Mouse (Mus musculus): ENCODE measurements around the gene Nos2. TPM values are rescaled to one million over a fixed set of nuclear protein-coding genes. Genes with fewer than 3 reads are reported as not detected.

Nos2 gene
- polyA plus RNA-seq, 2 experiments = 0.02 TPM; not detected in 1

DNA sequence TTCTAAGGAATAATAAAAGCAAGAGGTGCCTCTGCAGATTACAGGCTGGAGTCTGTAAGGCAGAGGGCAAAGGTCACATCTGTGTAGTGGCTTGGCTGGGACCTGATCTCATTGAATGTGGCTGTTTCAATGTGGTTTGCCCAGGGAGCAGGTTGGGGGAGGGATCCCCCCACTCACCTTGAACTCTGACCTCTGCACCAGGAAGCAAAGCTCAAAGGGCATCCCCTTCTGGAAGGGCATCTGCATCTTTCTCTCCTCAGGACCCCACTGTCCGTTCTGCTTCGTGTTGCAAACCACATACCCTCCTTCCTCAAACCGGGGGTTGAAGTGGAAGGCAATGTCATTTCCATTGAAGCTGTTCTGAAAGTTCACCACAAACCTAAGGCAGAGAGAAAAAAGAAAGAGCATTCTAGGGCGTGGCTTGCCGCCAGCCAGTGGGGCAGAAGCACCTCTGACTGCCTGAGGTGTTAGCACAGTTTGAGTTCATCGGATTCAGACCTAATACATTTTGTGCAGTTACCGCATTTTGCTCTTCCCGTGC lies 52.3 kb downstream of the Nos2 start:
- no peak overlapping the region for H3K4me3 ChIP-seq (ENCODE audit: insufficient read depth in 1 of 2, low read depth in 2 of 2, low read length in 2 of 2)
- DNase-seq (ENCODE audit: low read depth in 3 of 3, low spot score in 3 of 3) = no peak
- WGBS (ENCODE audit: insufficient replicate concordance) = 52% methylated on average over 8 of the region's 8 CpGs
- TF ChIP-seq CTCF (IDR thresholded peaks at IDR 0.05; ENCODE audit: low read depth) (no peak), EP300 (IDR thresholded peaks at IDR 0.05; ENCODE audit: low read depth) (no peak)
- H3K9me3 ChIP-seq (ENCODE audit: control insufficient read depth, low read length) = no peaks in the 10 kb centered on the region
- H3K36me3 ChIP-seq (replicated peaks; ENCODE audit: control insufficient read depth, insufficient read depth, low read depth) = no peaks in the 10 kb centered on the region
- no peak for ATAC-seq (ENCODE audit: insufficient read depth)
- no peak overlapping the region for H3K27ac ChIP-seq
- no peak overlapping the region for H3K9ac ChIP-seq (replicated peaks)
- 0 out of 4 replicates have a peak, but pooled peaks cover 0 to 4% of the 10 kb centered on the region in 2 experiments for H3K4me1 ChIP-seq (replicated peaks; ENCODE audit: control insufficient read depth in 2 of 2, insufficient read depth in 2 of 2, low read length in 1 of 2)
- H3K4me2 ChIP-seq (ENCODE audit: low read depth) = no peak overlapping the region
- no peaks in the 10 kb centered on the region for H3K27me3 ChIP-seq (ENCODE audit: control insufficient read depth, insufficient read depth, low read length)

- Histone ChIP-seq H3K4me3 (ENCODE audit: insufficient read depth in 1 of 2, low read depth in 2 of 2, low read length in 2 of 2) (no peak overlapping the region), H3K27me3 (ENCODE audit: control insufficient read depth, insufficient read depth, low read length) (no peaks in the 10 kb centered on the region), H3K36me3 (replicated peaks; ENCODE audit: control insufficient read depth, insufficient read depth, low read depth) (no peaks in the 10 kb centered on the region), H3K27ac (no peak overlapping the region), H3K4me2 (ENCODE audit: low read depth) (no peak overlapping the region), H3K4me1 (replicated peaks; ENCODE audit: control insufficient read depth in 2 of 2, insufficient read depth in 2 of 2, low read length in 1 of 2) (0 out of 4 replicates have a peak, but pooled peaks cover 0 to 4% of the 10 kb centered on the region in 2 experiments), H3K9me3 (ENCODE audit: control insufficient read depth, low read length) (no peaks in the 10 kb centered on the region), H3K9ac (replicated peaks) (no peak overlapping the region)
- DNase-seq (ENCODE audit: low read depth in 3 of 3, low spot score in 3 of 3) = no peak
- WGBS (ENCODE audit: insufficient replicate concordance) = 70% methylated on average over 17 of the region's 17 CpGs
- TF ChIP-seq CTCF (IDR thresholded peaks at IDR 0.05; ENCODE audit: low read depth) (no peak), EP300 (IDR thresholded peaks at IDR 0.05; ENCODE audit: low read depth) (no peak)
- ATAC-seq (ENCODE audit: insufficient read depth) = no peak
Measured at GRCm38 (mm10) chr11:78973381-78974150, 53.0 kb downstream of the Nos2 start.

DNA sequence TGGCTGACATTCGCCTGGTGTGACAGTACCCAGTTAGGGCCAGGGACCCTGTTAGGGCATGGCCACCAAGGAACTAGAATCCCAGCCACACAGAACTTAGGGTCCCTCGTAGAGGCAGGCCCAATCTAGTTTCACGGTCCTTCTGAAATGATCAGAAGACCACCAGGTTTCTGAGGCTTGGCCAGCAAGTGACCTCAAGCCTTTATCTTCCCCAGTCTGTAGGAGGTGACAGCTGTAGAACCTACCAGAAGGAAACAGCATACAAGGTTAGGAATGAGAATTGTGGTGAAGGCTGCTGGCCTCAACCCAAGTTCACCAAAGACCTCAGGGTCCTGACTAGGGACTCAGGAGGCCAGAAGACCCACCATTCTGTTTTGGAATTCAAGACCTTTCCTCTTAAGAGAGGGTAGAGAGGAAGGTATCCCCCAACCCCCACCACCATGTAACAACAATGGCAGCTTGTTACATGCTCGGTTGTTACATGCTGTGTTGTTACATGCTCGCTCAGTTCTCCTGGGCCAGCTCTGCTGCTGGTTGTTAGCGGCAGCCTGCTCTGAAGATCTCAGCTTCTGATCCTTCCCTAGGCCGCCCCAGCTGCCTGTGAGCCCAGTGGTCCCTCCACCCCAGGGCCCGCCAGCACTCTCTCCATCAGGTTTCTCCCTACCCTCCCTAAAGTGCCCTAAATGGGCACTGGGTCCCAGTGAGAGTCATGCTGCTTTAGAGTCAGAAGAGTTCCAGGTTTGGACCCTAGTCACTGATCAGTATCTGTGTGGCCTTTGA lies 56.3 kb downstream of the Nos2 start:
- DNase-seq (ENCODE audit: low read depth in 3 of 3, low spot score in 3 of 3) = no peak
- Histone ChIP-seq H3K9me3 (ENCODE audit: control insufficient read depth, low read length) (no peaks in the 10 kb centered on the region), H3K4me1 (replicated peaks; ENCODE audit: control insufficient read depth in 2 of 2, insufficient read depth in 2 of 2, low read length in 1 of 2) (peaks cover 9 to 18% of the 10 kb centered on the region in 2 experiments), H3K36me3 (replicated peaks; ENCODE audit: control insufficient read depth, insufficient read depth, low read depth) (no peaks in the 10 kb centered on the region), H3K27ac (no peak overlapping the region), H3K4me3 (ENCODE audit: insufficient read depth in 1 of 2, low read depth in 2 of 2, low read length in 2 of 2) (no peak overlapping the region), H3K4me2 (ENCODE audit: low read depth) (no peak overlapping the region), H3K27me3 (ENCODE audit: control insufficient read depth, insufficient read depth, low read length) (no peaks in the 10 kb centered on the region), H3K9ac (replicated peaks) (no peak overlapping the region)
- 65% methylated on average over 8 of the region's 8 CpGs for WGBS (ENCODE audit: insufficient replicate concordance)
- TF ChIP-seq EP300 (IDR thresholded peaks at IDR 0.05; ENCODE audit: low read depth) (no peak), CTCF (IDR thresholded peaks at IDR 0.05; ENCODE audit: low read depth) (no peak)
- ATAC-seq (ENCODE audit: insufficient read depth) = no peak

DNA sequence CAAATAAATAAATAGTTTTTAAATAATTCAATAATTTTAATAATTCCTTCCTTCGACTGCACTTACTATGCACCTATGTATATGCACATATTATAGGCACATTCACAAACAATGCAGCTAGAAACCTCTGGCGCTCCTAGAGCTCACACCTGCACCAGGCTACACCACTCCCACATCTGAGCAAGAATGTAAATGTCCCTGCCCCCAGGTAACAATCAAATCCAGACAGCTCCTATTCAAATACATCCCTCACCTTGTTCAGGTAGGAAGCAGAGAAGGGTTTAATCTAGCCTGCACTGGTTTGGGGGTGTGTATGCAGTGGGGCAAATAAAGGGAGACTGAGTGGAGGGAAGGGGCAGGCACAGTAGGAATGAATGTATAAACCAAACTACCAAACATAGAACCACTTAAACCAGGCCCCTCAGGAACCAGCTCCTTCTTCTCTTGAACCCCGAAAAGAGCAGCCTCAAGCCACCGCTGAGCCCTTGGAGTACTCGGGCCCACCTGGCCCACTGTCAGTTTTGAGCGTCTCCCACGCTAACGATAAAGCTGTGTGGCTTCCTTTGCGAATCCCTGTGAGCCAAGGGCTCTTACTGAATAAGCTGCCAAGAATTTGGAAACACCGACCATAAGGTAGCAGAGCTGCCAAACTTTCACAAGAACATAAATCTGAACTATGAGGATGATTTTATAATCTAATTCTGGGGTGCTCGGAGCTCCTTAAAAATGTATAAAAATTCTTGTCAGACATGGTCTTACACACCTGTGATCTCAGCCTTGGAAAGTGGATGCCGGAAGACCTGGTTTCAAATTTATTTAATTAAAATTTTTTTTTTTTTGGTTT lies 57.8 kb downstream of the Nos2 start:
- no peaks in the 10 kb centered on the region for H3K27me3 ChIP-seq (ENCODE audit: control insufficient read depth, insufficient read depth, low read length)
- H3K9me3 ChIP-seq (ENCODE audit: control insufficient read depth, low read length) = no peaks in the 10 kb centered on the region
- no peak for TF ChIP-seq CTCF (IDR thresholded peaks at IDR 0.05; ENCODE audit: low read depth)
- no peak for TF ChIP-seq EP300 (IDR thresholded peaks at IDR 0.05; ENCODE audit: low read depth)
- ATAC-seq (ENCODE audit: insufficient read depth) (no peak), DNase-seq (ENCODE audit: low read depth in 3 of 3, low spot score in 3 of 3) (no peak)
- H3K36me3 ChIP-seq (replicated peaks; ENCODE audit: control insufficient read depth, insufficient read depth, low read depth) = no peaks in the 10 kb centered on the region
- no peak overlapping the region for H3K4me3 ChIP-seq (ENCODE audit: insufficient read depth in 1 of 2, low read depth in 2 of 2, low read length in 2 of 2)
- no peak overlapping the region for H3K27ac ChIP-seq
- no peak overlapping the region for H3K9ac ChIP-seq (replicated peaks)
- WGBS (ENCODE audit: insufficient replicate concordance) = 77% methylated on average over 12 of the region's 12 CpGs
- H3K4me1 ChIP-seq (replicated peaks; ENCODE audit: control insufficient read depth in 2 of 2, insufficient read depth in 2 of 2, low read length in 1 of 2) = peaks cover 9 to 31% of the 10 kb centered on the region in 2 experiments
- H3K4me2 ChIP-seq (ENCODE audit: low read depth) = no peak overlapping the region

All from liver, embryonic 14.5 days (tissue).